Mouse (Mus musculus) inflammation-experienced regulatory T-cells, adult 16 weeks (primary cell): ENCODE results near the gene Vmn2r67. TPM values are rescaled to one million over a fixed set of nuclear protein-coding genes. Genes with fewer than 3 reads are reported as not detected.

Source experiments
- polyA plus RNA-seq: library from polyadenylated mRNA; unstranded; fragments of 100-300 nt; shearing (Covaris generic); gene quantifications from one replicate; pipeline ENCODE4 v1.2.1, GENCODE M21; 2017

Gene Vmn2r67
- polyA plus RNA-seq = not detected

DNA sequence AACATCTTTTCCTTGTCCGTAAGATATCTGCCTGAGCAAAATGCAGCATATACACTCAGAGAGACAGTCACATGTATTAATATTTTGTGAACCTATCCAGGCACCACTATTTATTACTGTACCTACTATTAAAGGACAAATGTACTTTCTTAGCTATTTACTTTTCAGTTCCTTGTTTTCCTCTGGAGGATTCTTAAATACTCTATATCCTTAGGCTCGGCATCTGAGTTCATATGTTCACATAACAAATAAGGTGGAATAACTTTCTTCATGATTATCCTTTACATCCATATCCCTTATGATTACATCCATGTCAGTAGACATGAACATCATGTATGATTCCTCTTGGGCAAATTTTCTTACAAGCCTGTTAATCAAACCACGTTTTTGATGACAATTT is at the start of gene Vmn2r67:
Vmn2r67 (minus strand) TSS at position 101 of the 400 bp plus-strand sequence.

Other genes with a start within 250 kb of the Vmn2r67 start
- gene Vmn2r65, start 191.9 kb downstream of the Vmn2r67 start, polyA plus RNA-seq = not detected
- gene Vmn2r66, start 143.7 kb downstream of the Vmn2r67 start, polyA plus RNA-seq = not detected
- gene Vmn2r68, start 81.8 kb upstream of the Vmn2r67 start, polyA plus RNA-seq = not detected